Mouse (Mus musculus): ENCODE results near the gene Ttc32.

Gene Ttc32

GRCm38 (mm10) chr12:9042759-9043158, 13.0 kb downstream of the Ttc32 start:
- in situ Hi-C loops (cut with MboI, MseI): no loop called here

DNA sequence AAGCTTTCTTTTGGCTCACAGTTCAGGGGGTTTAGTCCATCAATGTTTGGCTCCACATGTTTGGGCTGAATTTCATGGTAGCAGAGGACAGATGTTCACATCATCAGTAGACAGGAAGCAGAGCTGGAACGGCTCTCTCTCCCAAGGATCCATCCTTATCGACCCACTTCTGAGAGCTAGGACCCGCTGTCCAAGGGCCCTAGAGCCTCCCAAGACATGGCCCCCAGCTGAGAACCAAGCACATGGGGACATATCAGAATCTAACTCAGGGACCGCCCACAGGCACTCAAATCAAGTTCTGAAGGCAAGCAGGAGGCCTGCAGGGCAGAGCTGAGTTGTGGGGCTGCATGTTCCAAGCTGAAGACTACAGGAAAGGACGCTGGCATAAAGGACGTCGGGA, 14.9 kb downstream of the Ttc32 start:
- in situ Hi-C loops (cut with MboI, MseI): loop anchor here (5.0 kb wide), 1 partner anchor 1393 kb away; no protein-coding TSS in a partner anchor

GRCm38 (mm10) chr12:9046674-9047073, 16.9 kb downstream of the Ttc32 start:
- in situ Hi-C loops (cut with MboI, MseI): loop anchor here (5.0 kb wide), 1 partner anchor 1391 kb away; no protein-coding TSS in a partner anchor

- in situ Hi-C loops (cut with MboI, MseI): loop anchor here (5.0 kb wide), 1 partner anchor 1389 kb away; no protein-coding TSS in a partner anchor
These were observed 18.3 kb downstream of the Ttc32 start for GRCm38 (mm10) chr12:9048090-9048489.

GRCm38 (mm10) chr12:9050824-9051223, 21.0 kb downstream of the Ttc32 start:
- in situ Hi-C loops (cut with MboI, MseI): loop anchor here (25.0 kb wide), 1 partner anchor 1536 kb away; no protein-coding TSS in a partner anchor

- in situ Hi-C loops (cut with MboI, MseI): loop anchor here (25.0 kb wide), 1 partner anchor 1535 kb away; no protein-coding TSS in a partner anchor
These were observed 22.5 kb downstream of the Ttc32 start for GRCm38 (mm10) chr12:9052075-9052829.

GRCm38 (mm10) chr12:9053345-9053744, 23.5 kb downstream of the Ttc32 start:
- in situ Hi-C loops (cut with MboI, MseI): loop anchor here (25.0 kb wide), 1 partner anchor 1534 kb away; no protein-coding TSS in a partner anchor

DNA sequence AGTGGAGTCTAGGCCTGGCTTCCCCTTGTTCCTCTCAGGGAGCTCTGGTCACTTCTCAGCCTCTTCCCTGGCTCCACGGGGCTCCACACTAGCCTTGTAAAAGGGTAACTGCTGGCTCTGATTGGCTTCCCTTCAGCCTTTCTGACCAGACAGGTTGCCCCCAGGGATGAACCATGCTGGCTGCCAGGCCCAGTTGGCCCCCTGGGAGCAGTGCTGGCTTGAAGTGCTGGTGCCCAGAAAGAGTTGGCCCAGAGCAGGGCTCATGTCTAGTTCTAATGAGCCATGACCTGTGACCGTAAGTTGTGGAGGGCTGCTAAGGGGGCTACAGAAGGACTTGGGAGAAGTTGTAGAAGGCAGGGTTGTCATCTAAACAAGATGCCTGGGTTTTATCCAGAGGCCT, 24.2 kb downstream of the Ttc32 start:
- in situ Hi-C loops (cut with MboI, MseI): loop anchor here (25.0 kb wide), 1 partner anchor 1533 kb away; no protein-coding TSS in a partner anchor

- in situ Hi-C loops (cut with MboI, MseI): loop anchor here (25.0 kb wide), 1 partner anchor 1532 kb away; no protein-coding TSS in a partner anchor
These were observed 25.5 kb downstream of the Ttc32 start for GRCm38 (mm10) chr12:9055269-9055668.

- in situ Hi-C loops (cut with MboI, MseI): loop anchor here (25.0 kb wide), 1 partner anchor 1528 kb away; no protein-coding TSS in a partner anchor
These were observed 29.7 kb downstream of the Ttc32 start for GRCm38 (mm10) chr12:9059502-9059901.

DNA sequence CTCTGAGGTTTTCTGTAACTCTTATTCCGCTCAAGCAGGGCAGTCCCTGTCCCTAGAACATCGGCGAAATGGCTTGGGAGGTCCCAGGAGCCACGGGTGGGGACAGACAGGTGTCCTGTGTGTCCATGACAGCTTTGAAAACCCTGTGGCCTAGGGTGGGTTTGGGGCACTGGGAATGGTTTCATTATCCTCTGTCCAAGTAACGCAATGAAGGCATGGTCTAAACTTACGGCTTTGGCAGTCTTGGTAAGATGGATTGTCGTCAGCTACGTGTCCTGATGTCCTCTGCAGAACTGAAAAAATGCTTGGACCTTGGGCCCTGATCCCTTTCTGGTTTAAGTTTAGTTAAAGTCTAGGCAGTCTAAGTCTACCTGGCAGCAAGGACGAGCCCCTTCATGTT, 30.2 kb downstream of the Ttc32 start:
- in situ Hi-C loops (cut with MboI, MseI): loop anchor here (25.0 kb wide), 1 partner anchor 1527 kb away; no protein-coding TSS in a partner anchor

DNA sequence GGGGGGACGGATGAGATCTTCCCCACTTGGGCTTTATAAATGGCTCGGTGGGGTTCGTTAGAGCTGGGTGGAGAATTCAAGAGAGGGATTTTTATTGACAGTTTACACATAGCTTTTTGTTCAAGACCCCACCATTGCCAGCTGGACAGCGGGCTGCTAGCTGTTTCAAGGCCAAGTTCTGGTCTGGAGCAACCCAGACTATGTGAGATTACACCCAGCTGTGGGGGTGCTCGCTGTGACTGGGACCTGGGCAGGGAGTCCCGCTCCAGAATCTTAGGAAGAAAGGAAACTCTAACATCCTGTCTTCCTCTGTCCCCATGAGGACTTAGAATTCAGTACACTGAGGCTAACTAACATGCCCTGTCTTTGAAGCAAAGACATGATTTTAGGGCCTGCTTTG, 33.8 kb downstream of the Ttc32 start:
- in situ Hi-C loops (cut with MboI, MseI): loop anchor here (25.0 kb wide), 1 partner anchor 1524 kb away; no protein-coding TSS in a partner anchor

DNA sequence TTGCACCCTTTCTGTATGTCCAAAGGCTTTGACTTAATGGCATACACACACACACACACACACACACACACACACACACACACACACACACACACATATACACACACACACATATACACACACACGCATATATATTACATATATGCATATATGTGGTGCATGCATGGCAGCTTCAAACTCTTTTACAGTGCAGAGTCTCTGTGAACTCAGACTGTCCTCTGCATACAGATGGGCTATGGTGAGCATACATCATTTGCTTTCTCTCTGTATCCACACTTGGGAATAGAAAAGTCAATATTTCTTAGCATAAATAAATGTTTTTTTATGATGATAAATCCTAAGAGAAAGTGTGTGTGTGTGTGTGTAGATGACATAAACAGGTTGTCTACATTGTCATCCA, 41.3 kb downstream of the Ttc32 start:
- in situ Hi-C loops (cut with MboI, MseI): loop anchor here (25.0 kb wide), 1 partner anchor 1516 kb away; no protein-coding TSS in a partner anchor

DNA sequence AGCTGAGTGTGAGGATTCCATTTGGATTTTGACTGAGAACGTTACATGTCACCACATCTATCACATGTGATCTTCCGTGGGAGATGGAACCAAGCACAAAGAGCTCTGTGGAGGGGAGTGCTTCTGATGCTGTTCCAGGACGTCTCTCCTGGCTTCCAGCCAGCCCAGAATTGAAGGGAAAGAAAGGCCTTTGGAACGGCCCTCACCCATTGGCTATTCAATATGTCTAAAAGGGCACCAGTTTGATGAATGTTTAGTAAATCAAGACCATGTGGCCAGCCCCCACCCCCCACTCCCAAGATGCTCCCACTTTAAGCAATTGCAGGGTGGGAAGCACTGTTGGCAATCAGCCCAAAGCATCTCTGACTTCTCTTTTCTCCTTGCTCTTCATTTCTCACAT, 41.7 kb downstream of the Ttc32 start:
- in situ Hi-C loops (cut with MboI, MseI): loop anchor here (25.0 kb wide), 1 partner anchor 1516 kb away; no protein-coding TSS in a partner anchor

DNA sequence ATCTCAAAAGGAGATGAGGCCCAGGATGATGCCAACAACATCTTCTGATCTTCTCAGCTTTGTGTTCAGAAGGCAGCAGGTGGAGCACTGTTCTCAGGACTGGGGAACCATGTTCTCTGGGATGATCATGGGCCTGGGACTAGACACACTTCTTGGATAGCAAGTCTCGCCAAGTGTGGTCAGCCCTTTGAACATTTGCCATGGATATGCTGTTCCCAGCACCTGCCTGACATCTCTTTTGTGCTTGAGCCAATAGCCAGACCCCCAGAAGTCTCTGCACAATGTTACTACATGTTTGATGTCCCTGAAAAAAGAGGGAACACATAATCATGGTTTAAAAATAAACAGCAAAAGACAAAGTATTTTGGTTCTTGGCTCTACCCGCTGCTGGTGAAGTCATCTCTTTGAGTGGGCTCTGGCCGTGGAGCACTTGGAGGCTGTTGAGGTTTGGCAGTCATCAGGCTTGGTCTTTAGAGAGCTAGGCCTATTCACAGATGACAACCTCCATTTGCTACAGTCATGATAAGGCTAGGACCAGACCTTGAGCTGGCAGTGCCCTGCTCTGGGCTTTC, 47.8 kb downstream of the Ttc32 start:
- in situ Hi-C loops (cut with MboI, MseI): no loop called here

GRCm38 (mm10) chr12:9090226-9090625, 60.4 kb downstream of the Ttc32 start:
- in situ Hi-C loops (cut with MboI, MseI): no loop called here
